Mouse (Mus musculus): Measurements from ENCODE around the gene D6Wsu163e.

- TF ChIP-seq CHD2 (IDR thresholded peaks at IDR 0.05; ENCODE audit: low read depth, low read length) (no peak), HCFC1 (IDR thresholded peaks at IDR 0.05; ENCODE audit: borderline replicate concordance, insufficient read depth, low read length) (no peak), ZC3H11A (IDR thresholded peaks at IDR 0.05; ENCODE audit: borderline replicate concordance, low read depth, low read length) (no peak), MAFK (IDR thresholded peaks at IDR 0.05; ENCODE audit: insufficient read depth, low read depth, low read length) (no peak)
These were observed 32.4 kb upstream of the D6Wsu163e start for GRCm38 (mm10) chr6:126907378-126907777.
